Mouse (Mus musculus) lung, adult 2 months (tissue): Measurements from ENCODE around the gene Paip2b.

Experiments used
- CTCF ChIP-seq: fragments of 200-500 bp; IDR thresholded peaks from 2 replicates; pipeline ENCODE4 v1.5.1; 2011; ENCODE audit warnings: mild to moderate bottlenecking, low read length, control low read depth; ENCODE audit not compliant: insufficient read depth
- POLR2A ChIP-seq: fragments of 200-500 bp; IDR thresholded peaks from 2 replicates; pipeline ENCODE4 v1.6.1; 2011; ENCODE audit warnings: low read depth, mild to moderate bottlenecking, control low read depth, low read length, borderline replicate concordance; ENCODE audit errors: extremely low read depth

DNA sequence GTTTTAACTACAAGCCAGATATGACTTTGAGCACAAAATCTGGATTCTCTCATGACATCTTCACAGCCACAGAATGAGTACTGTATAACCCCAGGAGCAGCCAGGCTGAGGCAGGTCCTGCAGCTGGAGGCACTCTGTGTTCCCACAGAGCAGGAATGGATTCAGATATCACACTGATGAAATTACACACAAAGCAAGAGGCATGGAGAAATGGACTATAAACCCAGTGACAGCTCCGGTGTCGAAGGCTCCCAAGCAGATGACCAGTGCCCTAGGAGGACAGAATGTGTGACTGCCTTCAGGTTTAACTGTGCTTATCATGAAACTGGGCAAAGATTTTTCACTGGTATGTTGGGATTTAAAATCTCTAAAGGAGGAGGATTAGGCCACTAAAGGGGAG lies 14.6 kb upstream of the Paip2b start:
- TF ChIP-seq POLR2A (no peak), CTCF (no peak)
